Mouse (Mus musculus): ENCODE measurements around the gene Gm8122. TPM values are rescaled to one million over a fixed set of nuclear protein-coding genes. Genes with fewer than 3 reads are reported as not detected.
"Not testable (repeated sequence)": the region's sequence is repeated elsewhere in the genome, so short reads cannot be mapped to it uniquely, and the experiment has no call there.

Gene Gm8122
- polyA plus RNA-seq (2015; fragmentation: Nextera tagmentation; extraction: Ambion mirVana), result not detected in 2 replicates

DNA sequence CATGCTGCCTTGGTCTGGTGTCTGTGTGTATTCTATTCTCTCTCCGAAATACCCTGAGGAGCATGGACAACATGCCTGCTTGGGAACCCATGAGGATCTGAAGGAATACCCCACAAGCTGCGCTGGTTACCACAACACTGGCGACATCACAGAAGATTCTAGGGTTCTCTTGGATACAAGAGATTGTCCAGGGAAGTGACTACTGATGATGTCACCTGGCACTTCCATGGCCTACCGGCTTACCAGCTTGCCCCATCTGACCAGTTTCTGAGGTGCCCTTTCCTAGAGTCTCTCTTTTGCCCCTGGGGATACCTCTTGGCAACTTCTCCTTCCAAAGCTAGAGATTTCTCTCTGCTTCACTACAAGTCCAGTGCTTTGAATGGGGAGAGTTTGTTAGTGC lies at the start of gene Gm8122:
Gm8122 (minus strand) TSS at position 101 of the 400 bp plus-strand sequence.
- H3K9ac ChIP-seq; H3K4me1 ChIP-seq; H3K9me3 ChIP-seq; H3K36me3 ChIP-seq (replicated peaks); H3K27me3 ChIP-seq (replicated peaks); H3K27ac ChIP-seq; H3K4me2 ChIP-seq; ATAC-seq (replicated peaks); H3K4me3 ChIP-seq: not testable (repeated sequence)
- 91% methylated on average over 4 of the region's 4 CpGs for WGBS

DNA sequence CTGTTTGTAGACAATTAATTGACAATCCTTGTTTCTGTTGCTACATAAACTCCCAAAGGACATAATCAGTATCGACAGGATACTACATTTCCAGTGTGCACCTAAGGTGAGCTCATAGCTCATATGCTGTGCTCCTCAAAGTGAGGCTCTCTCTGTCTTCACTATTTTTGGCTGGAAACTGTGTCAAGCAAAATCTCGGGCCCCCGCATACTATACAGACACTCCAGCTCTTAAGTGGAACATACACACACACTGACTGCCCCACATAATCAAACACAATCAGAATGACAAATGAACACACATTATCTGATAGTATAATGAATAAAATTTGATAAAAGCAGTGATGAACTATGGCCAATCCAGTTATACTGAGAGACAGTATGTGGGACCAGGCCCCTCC lies 43.6 kb upstream of the Gm8122 start:
- 94% methylated on average over 3 of the region's 3 CpGs for WGBS

DNA sequence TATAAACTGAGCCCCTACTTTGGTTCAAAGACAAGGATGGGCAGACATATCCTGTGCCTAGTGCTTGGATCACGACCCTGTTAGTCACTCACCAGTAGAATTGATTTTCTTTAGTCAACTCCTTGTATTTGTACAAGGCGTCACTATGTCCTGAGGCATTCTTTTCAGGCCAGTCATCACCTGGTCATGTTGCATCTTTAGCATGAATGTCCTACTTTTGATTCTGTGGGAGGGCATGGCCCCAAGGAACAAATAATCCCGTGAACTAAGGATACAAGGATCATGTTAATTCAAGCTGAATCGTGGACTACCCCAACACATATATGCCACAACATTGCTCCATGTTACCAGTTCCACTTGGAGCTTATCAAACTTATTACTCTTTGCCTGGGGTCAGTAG lies 43.0 kb upstream of the Gm8122 start:
- not testable (repeated sequence) for ATAC-seq (replicated peaks); H3K27ac ChIP-seq; H3K4me2 ChIP-seq; H3K4me3 ChIP-seq; H3K27me3 ChIP-seq (replicated peaks); H3K9ac ChIP-seq; H3K36me3 ChIP-seq (replicated peaks); H3K4me1 ChIP-seq; H3K9me3 ChIP-seq
- 75% methylated on average over 4 of the region's 4 CpGs for WGBS

More for the DNA sequence above, 43.6 kb upstream of the Gm8122 start:
- not testable (repeated sequence) for H3K27ac ChIP-seq; H3K9me3 ChIP-seq; H3K9ac ChIP-seq; H3K4me1 ChIP-seq; H3K4me2 ChIP-seq; H3K27me3 ChIP-seq (replicated peaks); H3K36me3 ChIP-seq (replicated peaks); H3K4me3 ChIP-seq; ATAC-seq (replicated peaks)

DNA sequence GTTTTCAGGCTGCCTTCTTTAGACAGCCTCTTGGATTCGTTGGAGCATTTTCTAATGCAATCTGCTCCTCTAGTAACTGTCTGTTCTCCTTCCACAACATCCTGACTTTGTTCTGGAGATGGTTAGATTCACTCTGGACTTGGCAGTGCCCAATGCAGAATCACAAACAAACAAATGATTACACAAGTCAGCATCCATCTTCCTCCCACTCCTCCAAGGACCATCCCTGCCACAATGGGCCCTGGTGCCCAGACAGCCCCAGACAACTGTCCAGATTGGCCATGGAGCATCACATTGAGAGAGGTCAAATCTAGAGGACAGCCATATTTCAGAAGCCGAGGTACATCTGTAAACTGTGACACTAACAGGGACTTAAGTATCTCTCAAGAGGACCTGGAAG lies 42.4 kb upstream of the Gm8122 start:
- H3K9ac ChIP-seq; H3K4me1 ChIP-seq; H3K36me3 ChIP-seq (replicated peaks); H3K27ac ChIP-seq; ATAC-seq (replicated peaks); H3K4me3 ChIP-seq; H3K9me3 ChIP-seq; H3K27me3 ChIP-seq (replicated peaks); H3K4me2 ChIP-seq: not testable (repeated sequence)
- WGBS, result 74% methylated on average over 2 of the region's 2 CpGs

DNA sequence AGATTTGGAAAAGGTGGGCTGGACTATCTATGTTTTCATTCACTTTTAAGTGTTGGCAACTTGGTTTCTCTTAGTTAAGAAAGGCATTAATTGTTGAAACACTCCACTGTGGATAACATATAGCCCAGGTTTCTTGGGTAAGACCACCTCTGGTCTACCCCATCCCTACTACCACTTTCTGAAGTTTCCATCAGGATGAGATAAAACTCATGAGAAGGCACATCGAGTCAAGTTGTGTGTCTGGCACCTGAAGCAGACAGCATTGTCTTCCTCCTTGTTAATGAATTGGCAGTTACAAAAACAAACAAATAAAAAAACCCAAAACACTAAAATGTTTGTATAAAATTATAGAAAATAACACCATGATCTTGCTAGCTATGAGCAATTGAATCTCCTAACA lies 40.6 kb upstream of the Gm8122 start:
- WGBS, result 77% methylated on average over 1 of the region's 1 CpGs
- H3K27me3 ChIP-seq (replicated peaks), result not testable (repeated sequence)

DNA sequence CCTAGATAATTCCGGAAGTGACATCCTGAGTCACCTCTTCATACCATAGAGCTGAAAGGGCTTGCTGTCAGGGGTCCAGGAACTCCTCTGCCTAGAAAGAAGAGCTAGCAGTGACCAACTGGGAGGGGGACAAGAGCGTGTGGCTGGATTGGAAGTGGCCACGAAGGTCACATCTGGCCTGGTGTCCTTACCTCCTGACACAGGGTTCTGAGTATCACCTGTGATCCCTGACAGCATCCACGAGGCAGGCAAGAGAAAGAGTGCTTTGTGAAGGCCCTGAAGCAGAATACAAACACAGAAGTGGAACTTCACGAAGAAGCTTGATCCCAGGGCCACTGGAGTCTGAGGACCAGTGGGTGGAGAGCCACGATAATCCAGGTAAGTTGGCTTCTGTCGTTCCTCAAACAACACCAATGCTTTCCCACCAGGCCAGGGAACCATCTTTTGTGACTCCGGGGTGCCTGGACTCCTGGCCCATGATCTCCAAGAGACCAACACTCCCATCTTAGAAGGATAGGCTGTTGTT lies 39.9 kb upstream of the Gm8122 start, which contains the start of gene Gm9732:
Gm9732 (plus strand) TSS at position 51 of the 526 bp plus-strand sequence.
- H3K9ac ChIP-seq; H3K4me3 ChIP-seq; H3K9me3 ChIP-seq; ATAC-seq (replicated peaks); H3K4me1 ChIP-seq; H3K27ac ChIP-seq; H3K36me3 ChIP-seq (replicated peaks); H3K27me3 ChIP-seq (replicated peaks); H3K4me2 ChIP-seq: not testable (repeated sequence)
- WGBS, result 86% methylated on average over 8 of the region's 8 CpGs

More for the DNA sequence above, 40.6 kb upstream of the Gm8122 start:
- not testable (repeated sequence) for H3K4me2 ChIP-seq; H3K4me1 ChIP-seq; H3K27ac ChIP-seq; ATAC-seq (replicated peaks); H3K9ac ChIP-seq; H3K36me3 ChIP-seq (replicated peaks); H3K4me3 ChIP-seq; H3K9me3 ChIP-seq

DNA sequence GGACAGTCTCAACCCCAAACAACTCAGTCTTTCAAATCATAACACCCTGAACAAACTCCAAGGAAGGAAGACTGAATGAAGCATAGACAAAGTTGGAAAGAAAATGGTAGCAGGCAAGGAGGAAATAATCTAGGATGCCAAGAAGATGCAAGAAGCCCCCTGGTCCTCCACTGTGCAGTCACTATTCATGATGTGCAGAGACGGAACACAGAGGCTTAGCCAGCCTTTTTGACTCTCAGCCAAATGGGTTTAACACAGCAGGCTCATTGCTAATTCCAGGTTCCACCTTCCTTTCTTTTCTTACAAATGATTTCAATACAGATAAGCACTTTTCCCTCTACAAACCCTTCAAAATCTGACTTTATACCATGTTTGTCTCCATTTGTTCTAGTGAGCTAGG lies 38.1 kb upstream of the Gm8122 start:
- not testable (repeated sequence) for H3K9me3 ChIP-seq; H3K36me3 ChIP-seq (replicated peaks); H3K27ac ChIP-seq; H3K27me3 ChIP-seq (replicated peaks); H3K4me3 ChIP-seq; ATAC-seq (replicated peaks); H3K4me1 ChIP-seq; H3K9ac ChIP-seq; H3K4me2 ChIP-seq
- 54% methylated on average over 1 of the region's 1 CpGs for whole genome bisulfite sequencing

DNA sequence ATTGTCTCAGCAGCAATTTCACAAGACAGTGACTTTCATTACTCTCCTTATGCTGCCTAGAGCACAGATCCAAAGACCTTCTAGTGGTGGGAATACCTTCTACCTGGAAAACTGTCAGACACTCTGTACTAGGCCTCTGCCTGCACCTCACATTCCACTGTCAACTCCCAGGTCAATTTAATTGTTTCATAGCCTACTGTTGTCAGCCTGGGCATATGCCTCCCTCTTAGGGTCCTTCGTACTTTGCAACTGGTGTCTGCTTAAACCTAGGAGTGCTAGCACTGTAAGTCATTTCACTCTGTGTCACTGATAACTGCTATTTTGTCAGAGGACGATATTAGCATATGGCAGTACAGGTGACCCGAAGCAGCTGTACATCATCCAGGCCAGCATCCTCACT lies 34.1 kb upstream of the Gm8122 start:
- H3K9me3 ChIP-seq; ATAC-seq (replicated peaks); H3K27ac ChIP-seq; H3K36me3 ChIP-seq (replicated peaks); H3K4me3 ChIP-seq; H3K4me1 ChIP-seq; H3K4me2 ChIP-seq; H3K9ac ChIP-seq; H3K27me3 ChIP-seq (replicated peaks): not testable (repeated sequence)
- 88% methylated on average over 3 of the region's 3 CpGs for WGBS

DNA sequence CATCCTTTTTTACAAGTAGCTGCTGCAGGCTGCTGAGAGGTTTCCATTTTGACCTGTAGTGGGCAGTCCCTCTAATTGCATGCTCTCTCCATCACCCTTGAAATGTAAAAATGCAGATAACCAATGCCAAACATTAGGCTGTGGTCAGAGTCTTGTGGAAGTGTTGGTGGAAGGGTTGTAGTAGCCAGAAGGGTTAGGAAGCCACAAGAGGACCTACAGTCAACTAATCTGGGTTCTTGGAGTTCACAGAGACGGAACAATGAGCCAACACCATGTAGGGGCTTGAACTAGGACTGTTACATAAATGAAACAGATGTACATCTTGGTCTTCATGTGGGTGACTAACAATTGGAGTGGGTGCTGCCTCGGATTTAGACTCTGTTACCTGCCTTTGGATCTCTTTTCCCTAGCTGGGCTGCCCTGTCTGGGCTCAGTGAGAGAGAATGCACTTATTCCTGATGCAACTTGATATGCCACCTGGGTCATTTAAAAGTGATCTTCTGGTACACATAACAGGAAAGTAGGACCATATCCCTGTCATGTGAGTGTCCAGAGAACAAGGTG lies 33.5 kb upstream of the Gm8122 start:
- H3K4me1 ChIP-seq; H3K36me3 ChIP-seq (replicated peaks); H3K9me3 ChIP-seq; H3K9ac ChIP-seq; H3K27me3 ChIP-seq (replicated peaks); H3K4me3 ChIP-seq; H3K4me2 ChIP-seq; ATAC-seq (replicated peaks); H3K27ac ChIP-seq: not testable (repeated sequence)
- 46% methylated on average over 2 of the region's 2 CpGs for WGBS

DNA sequence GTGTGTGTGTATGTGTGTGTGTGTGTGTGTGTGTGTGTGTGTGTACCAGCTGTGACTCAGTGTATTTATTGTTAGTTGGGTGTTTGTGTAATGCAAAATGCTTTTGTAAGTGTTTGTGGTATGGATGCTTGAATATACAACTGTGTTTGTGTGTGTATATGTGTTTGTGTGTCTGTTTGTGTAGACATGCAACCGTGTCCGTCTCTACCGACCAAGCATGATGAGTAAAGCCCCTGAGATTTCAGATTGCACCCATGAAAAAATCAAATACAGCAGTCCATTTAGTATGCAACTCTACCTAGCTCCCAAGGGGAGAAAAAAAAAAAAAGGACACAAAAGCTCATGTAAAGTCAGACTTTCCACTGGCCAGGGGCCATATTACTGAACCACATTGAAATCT lies 28.3 kb upstream of the Gm8122 start:
- H3K4me2 ChIP-seq; H3K4me1 ChIP-seq; ATAC-seq (replicated peaks); H3K27me3 ChIP-seq (replicated peaks); H3K4me3 ChIP-seq; H3K9ac ChIP-seq; H3K27ac ChIP-seq; H3K9me3 ChIP-seq; H3K36me3 ChIP-seq (replicated peaks): not testable (repeated sequence)
- 93% methylated on average over 3 of the region's 3 CpGs for WGBS

DNA sequence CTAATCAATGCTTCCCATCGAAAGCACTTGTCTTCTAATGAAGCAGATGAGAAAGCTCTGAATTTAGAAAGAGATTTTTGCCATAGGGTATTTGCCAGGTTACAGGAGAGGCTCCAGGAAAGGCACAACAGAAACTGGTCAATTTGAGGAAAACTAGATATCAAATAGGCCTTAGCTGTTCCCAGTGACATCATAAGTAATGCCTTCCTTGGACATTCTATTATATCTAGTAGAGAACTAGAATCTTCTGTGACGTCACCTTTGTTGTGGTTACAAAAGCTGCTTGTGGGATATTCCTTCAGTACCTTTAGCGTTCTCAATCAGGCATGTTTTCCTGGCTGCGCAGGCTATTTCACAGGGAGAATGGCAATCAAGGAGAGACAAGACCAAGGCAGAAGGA lies 23.2 kb upstream of the Gm8122 start, which contains the start of gene Gm8126:
Gm8126 (plus strand) TSS at position 301 of the 400 bp plus-strand sequence.
- not testable (repeated sequence) for ATAC-seq (replicated peaks)
- 95% methylated on average over 3 of the region's 4 CpGs for WGBS

DNA sequence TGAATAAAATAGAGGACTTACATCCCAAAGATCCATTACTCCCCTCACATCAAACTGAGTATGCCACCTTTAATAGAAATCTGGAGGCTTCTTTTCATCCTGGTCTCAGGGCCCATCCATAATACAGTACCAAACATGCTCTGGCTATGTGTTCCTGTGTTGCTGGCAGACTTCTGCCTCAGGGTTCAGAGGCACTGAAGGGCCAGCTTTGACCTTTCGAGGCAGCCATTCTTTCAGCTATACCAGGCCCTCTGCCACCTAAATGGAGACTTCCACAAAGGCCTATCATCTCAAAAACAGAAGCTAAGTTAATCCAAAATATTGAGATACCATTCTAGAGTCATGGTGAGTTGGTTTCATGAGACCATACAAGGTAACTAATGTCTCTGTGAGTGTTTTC lies 21.4 kb upstream of the Gm8122 start:
- H3K4me2 ChIP-seq; H3K9ac ChIP-seq; H3K9me3 ChIP-seq; H3K27ac ChIP-seq; H3K4me1 ChIP-seq; H3K36me3 ChIP-seq (replicated peaks); ATAC-seq (replicated peaks); H3K4me3 ChIP-seq; H3K27me3 ChIP-seq (replicated peaks): not testable (repeated sequence)
- 78% methylated on average over 1 of the region's 1 CpGs for WGBS

More for the DNA sequence above, 23.2 kb upstream of the Gm8122 start, which contains the start of gene Gm8126:
- not testable (repeated sequence) for H3K9me3 ChIP-seq; H3K4me3 ChIP-seq; H3K36me3 ChIP-seq (replicated peaks); H3K9ac ChIP-seq; H3K27ac ChIP-seq; H3K27me3 ChIP-seq (replicated peaks); H3K4me2 ChIP-seq; H3K4me1 ChIP-seq

DNA sequence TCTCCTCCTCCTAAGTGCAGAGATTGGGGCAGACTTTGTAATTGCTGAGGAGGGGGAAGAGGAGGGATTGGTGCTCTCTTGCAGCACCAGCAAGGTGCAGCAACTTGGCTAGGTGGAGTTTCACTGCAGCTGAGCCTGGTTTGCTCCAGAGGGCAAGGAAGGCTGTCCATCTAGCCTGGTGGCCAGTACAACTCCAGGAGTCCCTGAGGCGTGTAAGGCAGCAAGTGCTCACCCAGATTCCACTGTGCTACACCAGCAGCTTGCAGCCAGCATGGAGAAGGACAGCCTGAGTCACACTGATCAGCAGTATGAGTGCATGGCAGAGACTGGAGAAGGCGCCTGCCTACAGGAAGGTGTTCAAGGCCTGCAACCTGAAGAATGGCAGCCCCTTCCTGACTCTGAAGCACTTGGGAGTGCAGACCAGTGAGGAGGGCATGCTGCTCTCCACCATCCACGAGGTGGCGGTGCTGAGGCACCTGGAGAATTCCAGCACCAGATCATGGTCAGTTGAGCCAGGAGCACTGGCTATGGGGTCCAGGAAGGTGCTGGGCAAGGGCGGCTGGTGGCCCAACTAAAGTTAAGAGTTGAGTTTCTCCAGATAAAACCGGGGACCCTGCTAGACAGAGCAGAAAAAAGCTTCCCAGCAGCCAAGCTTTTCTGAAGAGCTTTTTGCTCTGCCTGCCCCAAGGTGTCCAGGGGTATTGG lies 15.6 kb upstream of the Gm8122 start:
- ATAC-seq (replicated peaks); H3K27me3 ChIP-seq (replicated peaks): not testable (repeated sequence)

More for the DNA sequence above, 15.6 kb upstream of the Gm8122 start:
- not testable (repeated sequence) for H3K36me3 ChIP-seq (replicated peaks); H3K4me2 ChIP-seq; H3K4me1 ChIP-seq; H3K9me3 ChIP-seq; H3K4me3 ChIP-seq; H3K27ac ChIP-seq; H3K9ac ChIP-seq
- 41% methylated on average over 5 of the region's 6 CpGs for WGBS

Measured in midbrain, embryonic 15.5 days (tissue).